Mouse (Mus musculus) C2C12 (cell line): ENCODE results near the gene Scrt2. TPM values are rescaled to one million over a fixed set of nuclear protein-coding genes. Genes with fewer than 3 reads are reported as not detected.
"Not testable (repeated sequence)": the region's sequence is repeated elsewhere in the genome, so short reads cannot be mapped to it uniquely, and the experiment has no call there.

Experiments used
- H3K27me3 ChIP-seq: one replicate; pipeline ENCODE4 v1.6.1; 2011; ENCODE audit not compliant: control insufficient read depth, insufficient read depth, insufficient read length
- H3K36me3 ChIP-seq: one replicate; pipeline ENCODE4 v1.6.1; 2011; ENCODE audit not compliant: control insufficient read depth, insufficient read depth
- H3K4me3 ChIP-seq: one replicate; pipeline ENCODE4 v1.5.1; 2011; ENCODE audit warnings: mild to moderate bottlenecking, control low read depth; ENCODE audit not compliant: poor library complexity, insufficient read depth, severe bottlenecking
- H3K79me2 ChIP-seq: one replicate; pipeline ENCODE4 v1.6.1; 2011; ENCODE audit not compliant: control insufficient read depth, insufficient read depth
- H3K79me3 ChIP-seq: one replicate; pipeline ENCODE4 v1.6.1; 2011; ENCODE audit warnings: low read depth, control low read depth
- H3ac ChIP-seq: one replicate; pipeline ENCODE3; 2011; ENCODE audit warnings: low read depth; ENCODE audit not compliant: control insufficient read depth, insufficient read length
- CEBPB ChIP-seq: IDR thresholded peaks from one replicate; pipeline ENCODE4 v1.6.1; 2011; ENCODE audit warnings: low read depth, mild to moderate bottlenecking, control low read depth, moderate library complexity
- CTCF ChIP-seq: IDR thresholded peaks from one replicate; pipeline ENCODE4 v1.5.1; 2011; ENCODE audit not compliant: control insufficient read depth, insufficient read depth, insufficient read length
- FOSL1 ChIP-seq: IDR thresholded peaks from one replicate; pipeline ENCODE4 v1.8.0; 2011; ENCODE audit warnings: mild to moderate bottlenecking, low read length; ENCODE audit not compliant: poor library complexity, insufficient read depth, severe bottlenecking
- MAX ChIP-seq: IDR thresholded peaks from one replicate; pipeline ENCODE4 v1.6.1; 2011; ENCODE audit warnings: mild to moderate bottlenecking, control low read depth
- MYOD1 ChIP-seq: IDR thresholded peaks from one replicate; pipeline ENCODE4 v1.6.1; 2011; ENCODE audit warnings: low read depth; ENCODE audit not compliant: control insufficient read depth, insufficient read length
- MYOG ChIP-seq: IDR thresholded peaks from one replicate; pipeline ENCODE4 v1.6.1; 2011; ENCODE audit not compliant: control insufficient read depth, insufficient read length; ENCODE audit errors: extremely low read depth
- USF1 ChIP-seq: IDR thresholded peaks from one replicate; pipeline ENCODE4 v1.6.1; 2011; ENCODE audit warnings: low read depth, mild to moderate bottlenecking, control low read depth, moderate library complexity
- polyA plus RNA-seq: library from polyadenylated mRNA; unstranded; fragments of >200 nt; fragmentation: generic; extraction: Trizol; gene quantifications from one replicate; pipeline ENCODE4 v1.2.1, GENCODE M21; 2012; ENCODE audit warnings: missing spikeins

Gene Scrt2
- polyA plus RNA-seq, 1 experiment = not detected

DNA sequence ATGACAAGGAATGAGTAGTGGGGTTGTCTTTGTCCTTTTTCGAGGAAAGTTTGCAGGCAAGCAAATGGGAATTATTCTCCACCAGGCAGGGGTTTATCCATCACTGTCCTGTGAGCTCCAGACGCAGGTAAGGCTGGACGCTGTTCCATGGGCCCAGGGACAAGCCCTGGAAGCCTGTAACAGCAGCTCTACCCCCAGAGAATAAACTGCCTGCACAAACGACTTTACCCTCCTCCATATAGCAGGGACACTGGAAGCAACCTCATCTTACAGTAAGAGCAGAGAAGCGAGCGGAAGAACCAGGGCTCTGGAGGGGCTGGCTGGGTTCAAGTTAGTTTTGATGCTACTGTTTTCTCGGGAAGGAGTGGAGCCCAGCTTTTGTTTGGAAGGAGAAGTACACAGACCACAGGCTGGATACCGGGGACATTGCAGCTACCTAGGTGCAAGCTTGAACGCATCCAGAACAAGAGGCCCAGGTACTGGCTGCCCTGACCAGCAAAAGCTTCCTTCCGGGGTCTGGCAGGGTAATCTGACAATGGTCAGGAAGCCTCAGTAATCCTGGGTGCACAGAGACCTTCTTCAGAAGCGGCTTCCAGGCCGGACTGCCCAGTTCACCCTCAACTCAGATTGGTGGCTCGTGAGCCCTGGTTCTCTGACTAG, 31.6 kb upstream of the Scrt2 start:
- TF ChIP-seq MAX (no peak), USF1 (no peak), CEBPB (no peak), FOSL1 (no peak), MYOD1 (no peak), MYOG (no peak), CTCF (no peak)
- no peaks in the 10 kb centered on the region for H3K79me3 ChIP-seq
- H3K36me3 ChIP-seq = no peaks in the 10 kb centered on the region
- no peaks in the 10 kb centered on the region for H3K79me2 ChIP-seq
- H3K4me3 ChIP-seq = no peak overlapping the region
- H3ac ChIP-seq = no peak overlapping the region
- H3K27me3 ChIP-seq = peaks cover 61% of the 10 kb centered on the region

DNA sequence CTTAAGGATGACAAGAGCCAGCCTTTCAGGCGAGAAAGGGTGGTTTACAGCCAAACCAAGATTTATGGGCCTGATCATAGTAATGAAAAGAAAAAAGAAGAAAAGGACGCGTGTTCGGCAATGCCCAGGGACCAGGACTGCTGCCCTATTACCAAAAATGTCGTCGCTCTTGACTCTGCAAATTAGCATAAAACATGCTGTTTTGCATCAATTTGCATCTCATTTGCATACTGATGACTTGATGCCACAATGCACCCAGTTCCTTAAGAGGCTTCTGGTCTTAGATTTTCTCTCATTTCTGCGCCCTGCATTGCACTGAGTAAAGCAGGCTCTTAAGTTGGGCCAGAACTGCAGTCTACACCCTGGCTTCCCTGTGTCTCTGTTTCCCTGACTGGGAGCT, 31.0 kb upstream of the Scrt2 start:
- H3K4me3 ChIP-seq = no peak overlapping the region
- TF ChIP-seq CTCF = no peak
- no peak for TF ChIP-seq MYOD1
- no peak for TF ChIP-seq CEBPB
- no peak for TF ChIP-seq MYOG
- no peak for TF ChIP-seq FOSL1
- no peak for TF ChIP-seq MAX
- TF ChIP-seq USF1 = no peak
- no peak overlapping the region for H3ac ChIP-seq
- no peaks in the 10 kb centered on the region for H3K36me3 ChIP-seq
- H3K79me3 ChIP-seq = no peaks in the 10 kb centered on the region
- H3K79me2 ChIP-seq = no peaks in the 10 kb centered on the region
- H3K27me3 ChIP-seq = peaks cover 67% of the 10 kb centered on the region

DNA sequence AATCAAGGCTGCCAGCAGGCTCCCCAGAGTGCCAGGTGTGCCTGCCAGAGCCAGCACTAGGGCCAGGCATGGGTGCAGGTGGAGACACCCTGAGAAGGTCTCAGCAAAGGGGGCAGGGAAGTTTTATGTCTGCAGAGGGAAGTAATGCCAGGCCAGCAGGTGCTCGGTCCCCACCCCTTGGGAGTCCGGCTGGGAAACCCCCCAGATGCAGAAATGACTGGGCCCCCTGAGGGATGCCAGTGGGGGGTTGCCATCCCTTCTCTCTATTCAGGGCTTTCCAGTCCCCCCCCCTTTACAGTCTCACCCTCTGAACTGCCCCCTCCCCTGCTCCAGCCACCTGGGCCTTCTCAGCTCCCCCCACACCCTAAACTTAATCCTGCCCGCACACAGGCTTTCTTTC, 29.3 kb upstream of the Scrt2 start:
- Histone ChIP-seq H3K36me3 (no peaks in the 10 kb centered on the region), H3K27me3 (peaks cover 79% of the 10 kb centered on the region), H3K4me3 (no peak overlapping the region), H3K79me2 (no peaks in the 10 kb centered on the region), H3K79me3 (no peaks in the 10 kb centered on the region), H3ac (no peak overlapping the region)
- TF ChIP-seq USF1 = no peak
- no peak for TF ChIP-seq MAX
- no peak for TF ChIP-seq MYOG

DNA sequence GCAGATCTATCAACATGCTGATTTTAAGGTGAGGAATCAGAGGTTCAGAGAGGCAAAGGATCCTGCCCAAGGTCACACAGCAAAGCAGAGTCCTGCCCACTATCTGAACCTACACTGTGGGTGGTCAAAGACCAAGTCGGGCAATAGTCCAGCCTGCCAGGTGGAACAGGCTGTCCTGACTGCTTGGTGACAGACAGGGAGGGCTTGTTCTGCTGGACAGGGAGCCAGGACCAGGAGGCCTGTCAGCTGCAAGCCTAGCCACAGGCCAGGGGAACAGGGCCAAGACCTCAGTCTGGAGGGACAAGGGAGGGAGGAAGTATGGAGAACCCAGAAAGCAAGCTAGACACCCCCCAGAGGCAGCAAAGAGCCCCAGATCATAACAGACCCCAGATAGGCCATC, 25.9 kb upstream of the Scrt2 start:
- H3K27me3 ChIP-seq = peaks cover 64% of the 10 kb centered on the region
- H3K36me3 ChIP-seq = no peaks in the 10 kb centered on the region
- H3K79me3 ChIP-seq = no peaks in the 10 kb centered on the region
- TF ChIP-seq MAX = no peak
- H3K79me2 ChIP-seq = no peaks in the 10 kb centered on the region
- no peak overlapping the region for H3K4me3 ChIP-seq
- no peak overlapping the region for H3ac ChIP-seq

DNA sequence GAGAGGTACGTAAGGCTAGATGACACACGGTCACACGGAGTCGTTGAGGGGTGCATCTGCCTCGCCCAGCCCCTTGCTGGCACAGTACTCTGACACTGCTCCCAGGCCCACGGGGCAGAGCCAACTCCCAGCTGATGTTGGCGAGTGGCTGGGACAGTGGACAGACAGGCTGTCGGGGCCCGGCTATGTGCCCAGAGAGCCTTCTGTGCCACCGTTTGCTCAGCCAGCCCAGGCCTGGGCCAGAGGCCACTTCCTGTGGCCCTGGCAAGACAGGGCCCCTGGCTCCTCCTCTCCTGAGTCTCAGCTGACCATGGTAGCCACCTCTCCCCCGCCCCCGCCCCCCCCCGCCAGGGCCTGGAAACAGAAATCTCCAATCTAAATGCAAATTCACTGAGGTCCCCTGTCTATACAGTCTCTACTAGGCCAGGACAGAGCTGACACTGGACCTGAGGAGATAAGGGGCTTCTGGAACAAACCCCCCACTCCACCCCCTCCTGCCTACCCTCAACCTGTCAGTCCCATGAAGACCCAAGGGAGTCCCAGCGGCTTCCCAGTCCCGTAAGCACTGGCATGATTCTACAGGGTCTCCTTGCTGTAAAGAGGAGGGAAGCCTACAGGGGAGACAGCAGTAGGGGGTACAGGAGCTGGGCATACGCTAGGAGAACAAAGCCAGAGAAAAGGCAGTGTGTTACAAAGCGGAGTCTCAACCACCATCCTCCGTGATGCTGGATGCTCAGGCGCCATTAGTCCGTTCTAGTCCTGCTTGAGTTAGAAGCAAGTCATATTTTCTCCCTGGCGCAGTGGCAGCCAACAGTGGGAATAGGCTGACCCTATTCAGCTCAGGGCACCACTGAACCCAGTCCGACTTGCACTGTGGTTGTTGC, 24.7 kb upstream of the Scrt2 start:
- H3K36me3 ChIP-seq = no peaks in the 10 kb centered on the region
- TF ChIP-seq FOSL1 = no peak
- TF ChIP-seq USF1 = no peak
- TF ChIP-seq MAX = no peak
- H3K79me3 ChIP-seq = no peaks in the 10 kb centered on the region
- no peak overlapping the region for H3K4me3 ChIP-seq
- H3K27me3 ChIP-seq = peaks cover 65% of the 10 kb centered on the region
- H3K79me2 ChIP-seq = no peaks in the 10 kb centered on the region
- H3ac ChIP-seq = no peak overlapping the region

DNA sequence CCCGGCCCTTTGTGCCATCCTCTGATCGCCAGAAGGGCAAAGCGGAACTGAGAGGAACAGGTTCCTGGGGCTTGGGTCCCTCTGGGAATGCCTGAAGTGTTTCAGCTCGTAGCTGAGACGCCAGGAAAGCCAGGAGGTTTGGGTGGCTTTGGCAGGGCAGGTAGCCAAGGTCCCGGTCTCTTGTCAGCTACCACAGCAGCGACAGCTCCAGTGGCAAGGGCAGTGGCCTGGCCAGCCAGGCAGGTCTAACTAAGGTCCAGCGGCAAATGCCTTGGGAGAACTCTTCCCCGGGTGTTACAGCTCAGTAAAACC, 24.1 kb upstream of the Scrt2 start:
- Histone ChIP-seq H3K4me3 (no peak overlapping the region), H3K79me2 (no peaks in the 10 kb centered on the region), H3K79me3 (no peaks in the 10 kb centered on the region), H3K36me3 (no peaks in the 10 kb centered on the region), H3K27me3 (peaks cover 65% of the 10 kb centered on the region), H3ac (no peak overlapping the region)
- TF ChIP-seq MYOG (no peak), MAX (no peak), USF1 (no peak), FOSL1 (no peak), CEBPB (no peak), MYOD1 (no peak), CTCF (no peak)

DNA sequence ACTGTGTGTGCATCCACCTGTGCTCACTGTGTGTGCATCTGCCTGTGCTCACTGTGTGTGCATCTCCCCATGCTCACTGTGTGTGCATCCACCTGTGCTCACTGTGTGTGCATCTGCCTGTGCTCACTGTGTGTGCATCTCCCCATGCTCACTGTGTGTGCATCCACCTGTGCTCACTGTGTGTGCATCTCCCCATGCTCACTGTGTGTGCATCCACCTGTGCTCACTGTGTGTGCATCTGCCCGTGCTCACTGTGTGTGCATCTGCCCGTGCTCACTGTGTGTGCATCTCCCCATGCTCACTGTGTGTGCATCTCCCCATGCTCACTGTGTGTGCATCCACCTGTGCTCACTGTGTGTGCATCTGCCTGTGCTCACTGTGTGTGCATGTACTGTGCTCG, 18.5 kb upstream of the Scrt2 start:
- H3K79me3 ChIP-seq, H3K36me3 ChIP-seq, H3K79me2 ChIP-seq, H3K4me3 ChIP-seq, H3ac ChIP-seq: not testable (repeated sequence)
- peaks cover 45% of the 10 kb centered on the region for H3K27me3 ChIP-seq
